Mouse (Mus musculus) spleen, postnatal 14 days (tissue): Measurements from ENCODE around the gene Cadm3.
"Not testable (repeated sequence)": the region's sequence is repeated elsewhere in the genome, so short reads cannot be mapped to it uniquely, and the experiment has no call there.

Source experiments
- DNase-seq, 2 experiments: peaks; one replicate each; pipeline ENCODE4 v3.0.0; 2021 to 2022; ENCODE audit warnings: low spot score in 2 of 2

Cadm3 gene

DNA sequence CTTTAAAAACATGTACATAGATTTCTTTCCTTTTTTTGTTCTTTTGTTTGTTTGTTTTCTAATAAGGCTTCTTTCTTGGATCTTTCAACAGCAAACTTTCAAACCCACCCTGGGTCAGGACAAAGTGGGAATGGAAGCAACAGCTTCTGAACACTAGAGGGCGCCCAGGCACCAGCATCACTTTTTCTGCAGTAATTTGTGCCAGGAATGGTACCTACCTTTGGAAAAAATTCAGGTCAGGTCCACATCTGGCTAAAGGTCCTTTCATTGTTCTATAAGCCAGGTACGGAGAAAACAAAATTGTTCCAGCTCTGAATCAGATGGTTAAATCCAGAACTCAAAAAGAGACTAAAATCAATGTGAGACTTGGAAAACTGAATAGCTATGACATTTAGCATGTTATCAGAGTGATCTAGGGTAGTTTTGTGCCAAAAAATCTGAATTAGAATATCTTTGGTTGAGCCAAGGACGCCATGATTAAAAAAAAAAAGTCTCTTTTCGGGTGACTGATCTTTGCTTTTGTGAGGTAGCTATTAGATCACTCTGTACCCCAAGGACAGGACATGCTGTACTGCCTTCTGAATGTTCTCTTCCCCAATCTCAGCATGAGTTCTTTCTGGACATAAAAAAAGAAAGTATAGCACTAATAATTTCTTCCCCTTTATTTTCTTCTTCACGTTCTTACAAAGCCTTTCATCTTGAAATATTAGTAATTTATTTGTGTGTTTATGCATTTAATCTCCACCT is 43.5 kb downstream of the Cadm3 start:
- DNase-seq, result peak in 1 of 2 experiments; percentile 38

DNA sequence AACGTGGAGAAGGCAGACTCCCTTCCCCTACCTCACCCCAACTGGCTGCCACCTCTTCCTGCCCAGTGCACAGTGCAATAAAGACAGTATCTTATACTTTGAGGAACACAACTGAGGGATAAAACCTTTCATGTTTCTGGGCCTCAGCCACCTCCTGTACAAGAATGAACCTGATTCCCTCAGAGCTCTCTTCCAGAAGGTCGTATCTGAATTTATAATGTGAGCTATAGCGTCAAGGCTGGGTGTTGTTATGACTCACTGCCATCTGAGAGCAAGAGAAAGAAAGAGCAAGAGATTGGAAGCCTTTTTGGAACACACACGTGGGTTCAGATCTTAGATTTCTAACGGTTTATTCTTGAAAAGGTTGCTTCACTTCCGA is 45.3 kb downstream of the Cadm3 start:
- DNase-seq, result no peak

DNA sequence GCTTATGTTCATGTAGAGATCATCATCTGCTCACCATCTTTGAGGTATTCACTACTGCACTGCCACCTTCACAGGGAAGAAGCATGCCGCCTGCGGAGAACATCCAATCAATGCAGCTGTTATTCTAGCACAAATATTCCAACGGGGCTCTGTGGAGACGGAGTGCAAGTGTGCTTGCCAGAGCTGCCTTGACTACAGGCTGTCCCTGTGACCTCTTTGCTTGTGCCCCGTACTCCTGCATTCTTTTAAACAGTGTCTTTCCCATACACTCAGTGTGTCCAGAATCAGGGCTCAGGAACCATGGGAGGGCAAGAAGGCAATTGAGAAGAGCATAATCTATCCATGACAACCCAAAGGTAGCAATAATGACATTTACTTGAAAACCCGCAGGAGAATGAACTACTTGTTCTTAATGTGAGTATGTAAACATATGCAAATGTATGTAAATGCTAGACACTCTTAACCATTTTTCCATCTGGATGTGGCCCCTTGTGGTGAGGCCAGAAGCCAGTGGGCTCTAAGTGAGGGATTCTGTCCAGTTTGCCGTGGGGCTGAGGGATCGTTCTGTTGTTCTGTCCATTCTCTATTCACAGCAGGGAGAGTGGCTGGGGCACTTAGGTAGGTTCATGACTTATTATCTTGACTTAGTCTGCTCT is 45.8 kb downstream of the Cadm3 start:
- DNase-seq, result no peak

DNA sequence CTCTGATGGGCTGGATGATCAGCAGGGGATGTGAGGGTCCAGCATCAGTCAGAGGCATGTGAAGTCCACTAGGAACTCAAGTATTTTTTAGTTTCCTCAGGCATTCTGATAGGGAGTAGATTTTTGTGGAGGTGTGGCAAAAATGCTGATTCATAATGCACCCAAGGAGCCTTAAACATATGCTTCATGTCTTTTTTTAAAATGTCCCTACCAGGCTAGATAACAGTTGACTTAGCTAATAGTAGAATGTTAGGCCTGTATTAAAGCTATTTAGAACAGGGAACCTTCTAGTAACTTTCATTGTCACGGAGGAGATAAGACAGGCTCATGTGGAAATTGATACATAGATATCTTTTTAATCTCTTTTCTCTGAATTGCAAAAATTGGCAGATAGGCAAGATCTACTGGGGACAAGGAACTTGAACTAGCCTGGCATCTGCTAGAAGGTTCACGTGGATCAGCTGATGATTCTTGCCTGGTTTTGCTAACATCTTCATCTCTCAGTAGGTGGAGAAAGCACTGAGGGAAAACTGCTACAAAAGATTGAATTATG is 49.5 kb downstream of the Cadm3 start:
- no peak for DNase-seq

DNA sequence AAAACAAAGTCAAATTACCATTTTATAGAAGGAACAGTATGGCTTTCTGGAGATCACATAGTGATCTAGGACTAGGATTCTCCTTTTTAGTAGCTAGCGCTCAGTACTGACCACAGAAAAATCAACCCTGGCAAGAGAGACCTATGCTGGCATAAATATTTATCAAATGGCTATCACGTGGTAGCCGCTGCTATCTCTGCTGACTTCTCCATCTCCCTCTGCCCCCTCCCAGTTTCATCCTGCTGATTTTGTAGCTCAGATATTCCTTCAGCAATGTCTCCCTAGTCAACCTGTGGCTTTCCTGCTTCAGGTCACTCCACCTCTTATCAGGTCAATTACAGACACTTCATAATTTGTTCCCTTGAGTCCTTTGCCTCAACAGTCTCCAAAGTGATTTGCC is 51.8 kb downstream of the Cadm3 start:
- no peak for DNase-seq

DNA sequence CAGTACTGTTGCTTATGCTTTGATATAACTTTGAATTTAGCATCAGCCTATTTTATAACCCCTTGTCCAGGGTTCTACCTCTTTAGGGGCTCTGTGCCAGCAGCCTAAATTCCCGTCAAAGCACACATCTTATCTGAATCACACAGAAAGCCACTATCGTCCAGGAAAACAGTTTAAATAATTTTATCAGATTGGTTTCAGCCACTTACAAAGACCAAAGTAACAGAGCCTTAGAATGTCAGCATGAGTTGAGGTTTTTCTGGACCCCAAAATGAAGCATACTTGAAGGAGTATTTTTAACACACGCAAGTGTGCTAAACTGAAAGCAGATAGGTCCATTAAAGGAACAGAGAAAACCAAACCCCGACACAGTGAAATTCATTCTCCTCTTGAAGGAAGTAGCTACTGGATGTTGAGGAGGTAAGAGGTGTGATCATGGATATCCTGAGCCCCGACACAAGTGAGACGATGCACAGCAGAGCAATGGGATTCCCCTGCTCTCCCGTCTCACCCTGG is 53.9 kb downstream of the Cadm3 start:
- DNase-seq, result not testable (repeated sequence)

DNA sequence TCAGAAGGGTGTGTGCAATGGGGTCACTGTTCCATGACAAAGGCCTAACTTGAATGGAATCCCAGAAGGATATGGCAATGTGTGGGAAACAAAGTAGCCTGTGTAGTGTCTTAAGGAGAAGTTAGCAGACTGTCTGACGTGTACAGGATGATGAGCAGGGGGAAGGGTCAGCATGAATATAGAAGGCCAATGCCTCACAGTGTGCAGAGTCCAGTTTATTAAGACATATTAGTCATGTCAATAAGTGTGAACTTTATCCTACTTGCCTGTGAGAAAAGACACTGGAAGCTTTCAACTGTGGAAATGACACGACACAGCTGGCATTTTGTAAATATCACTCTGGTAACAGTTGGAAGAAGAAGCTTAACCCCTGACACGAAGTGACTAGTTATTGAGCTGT is 64.7 kb downstream of the Cadm3 start:
- DNase-seq, result not testable (repeated sequence)
